ENCODE assay signal across 20 mouse cellular contexts in genomic region chr15:78451201-78451600, GRCm38 (mm10). TPM values are rescaled to one million over a fixed set of nuclear protein-coding genes. Genes with fewer than 3 reads are reported as not detected.
DNase-seq lines count a peak whose midpoint lies in the region; ATAC-seq and TF ChIP-seq lines count a peak whose summit lies in the region.
"Had no signal": no experiment of that assay in that cellular context is flagged by ENCODE, and none has a peak within 500 bp of the region (broad histone marks: within the 10 kb centered on the region; RNA-seq: fewer than 3 reads in every experiment).

No protein-coding gene starts in this region.

- no peaks in the 10 kb centered on the region; the same call in 1 of the 2 replicates for H3K79me2 ChIP-seq in MEL (ENCODE audit: control insufficient read depth, insufficient read depth, low read length, poor library complexity)

- no peak for TF ChIP-seq RAD21 in MEL (IDR thresholded peaks at IDR 0.05; ENCODE audit: low read depth, low read length)

- 75% methylated on average over 2 of the region's 2 CpGs for WGBS in intestine, embryonic 15.5 days

- TF ChIP-seq EP300 in MEL (IDR thresholded peaks at IDR 0.05; ENCODE audit: low read depth in 1 of 2, low read length in 2 of 2): no peak

- peak; percentile 45 for DNase-seq in adrenal gland, postnatal 14 days
- DNase-seq in adrenal gland, postnatal 36 days: no peak
- peak; percentile 33 for DNase-seq in MEL (ENCODE audit: low read depth, low spot score)
- no peak for DNase-seq in lung, postnatal 25 days (ENCODE audit: low spot score)
- DNase-seq: adrenal gland, adult 8-10 months; cerebellum, adult 2 months; cerebellum, postnatal 10 days; gastrocnemius, postnatal 10 days; heart, adult 18-20 months; heart, postnatal 36 days; kidney, adult 18-20 months had no signal

- H3K9ac ChIP-seq in MEL (ENCODE audit: control insufficient read depth, low read depth, low read length, poor library complexity, severe bottlenecking): no peak overlapping the region
- no peak overlapping the region for H3K9ac ChIP-seq in intestine, embryonic 15.5 days
- H3K9ac ChIP-seq: forebrain, embryonic 12.5 days; heart, embryonic 13.5 days; hindbrain, embryonic 12.5 days had no signal

- H3K4me2 ChIP-seq in intestine, embryonic 15.5 days (replicated peaks): no peak overlapping the region
- H3K4me2 ChIP-seq: forebrain, embryonic 12.5 days; heart, embryonic 13.5 days; hindbrain, embryonic 12.5 days had no signal

- TF ChIP-seq CTCF in MEL (IDR thresholded peaks at IDR 0.05 in 2 of 3, conservative IDR thresholded peaks at IDR 0.05 in 1 of 3; ENCODE audit: control insufficient read depth in 1 of 3, insufficient read depth in 1 of 3, low read depth in 2 of 3, low read length in 3 of 3, poor library complexity in 1 of 3, severe bottlenecking in 1 of 3): no peak
- no peak for TF ChIP-seq CTCF in embryonic fibroblast, embryonic 13.5 days (IDR thresholded peaks at IDR 0.05; ENCODE audit: borderline replicate concordance, insufficient read depth, low read length)

- TF ChIP-seq POLR2A in MEL (IDR thresholded peaks at IDR 0.05; ENCODE audit: control insufficient read depth in 1 of 2, insufficient read depth in 1 of 2, low read depth in 1 of 2, low read length in 2 of 2, poor library complexity in 1 of 2): no peak
- no peak for TF ChIP-seq POLR2A in embryonic fibroblast, embryonic 13.5 days (IDR thresholded peaks at IDR 0.05; ENCODE audit: low read depth, low read length)

- H3K9me3 ChIP-seq in megakaryocyte, embryonic 14.5 days: no peaks in the 10 kb centered on the region
- H3K9me3 ChIP-seq in MEL (replicated peaks; ENCODE audit: insufficient read depth, low read length): no peaks in the 10 kb centered on the region
- H3K9me3 ChIP-seq in intestine, embryonic 15.5 days: no peaks in the 10 kb centered on the region
- H3K9me3 ChIP-seq: forebrain, embryonic 12.5 days; heart, embryonic 13.5 days; hindbrain, embryonic 12.5 days had no signal

- ATAC-seq in megakaryocyte, adult 5-6 weeks (ENCODE audit: poor library complexity, severe bottlenecking): no peak
- no peak for ATAC-seq in intestine, embryonic 15.5 days
- ATAC-seq: forebrain, embryonic 16.5 days; hindbrain, embryonic 16.5 days had no signal

- no peak overlapping the region for H3K27ac ChIP-seq in MEL (ENCODE audit: control insufficient read depth, low read depth, low read length)
- H3K27ac ChIP-seq in embryonic fibroblast, embryonic 13.5 days (ENCODE audit: insufficient read depth, low read length): peak overlapping the region; percentile 88; the same call in 1 of the 2 replicates
- no peak overlapping the region for H3K27ac ChIP-seq in intestine, embryonic 15.5 days
- H3K27ac ChIP-seq: forebrain, embryonic 12.5 days had no signal

- peaks cover 84% of the 10 kb centered on the region for H3K4me1 ChIP-seq in megakaryocyte, embryonic 14.5 days
- H3K4me1 ChIP-seq in MEL (ENCODE audit: control insufficient read depth in 1 of 2, insufficient read depth in 2 of 2, low read length in 2 of 2): peaks cover 3 to 24% of the 10 kb centered on the region in 2 experiments; a peak in 2 of 4 replicates
- H3K4me1 ChIP-seq in embryonic fibroblast, embryonic 13.5 days (ENCODE audit: control insufficient read depth, insufficient read depth, low read length): peaks cover 9% of the 10 kb centered on the region; the same call in 1 of the 2 replicates
- peaks cover 11% of the 10 kb centered on the region; the same call in 1 of the 2 replicates for H3K4me1 ChIP-seq in intestine, embryonic 15.5 days (replicated peaks)

- H3K27me3 ChIP-seq in megakaryocyte, embryonic 14.5 days (replicated peaks): peaks cover 15% of the 10 kb centered on the region
- no peaks in the 10 kb centered on the region for H3K27me3 ChIP-seq in MEL (ENCODE audit: control insufficient read depth in 1 of 2, insufficient read depth in 2 of 2, low read length in 2 of 2)
- no peaks in the 10 kb centered on the region for H3K27me3 ChIP-seq in intestine, embryonic 15.5 days (replicated peaks)
- H3K27me3 ChIP-seq: heart, embryonic 13.5 days; hindbrain, embryonic 12.5 days had no signal

- H3K36me3 ChIP-seq in megakaryocyte, embryonic 14.5 days (replicated peaks; ENCODE audit: low read length): no peaks in the 10 kb centered on the region
- H3K36me3 ChIP-seq in MEL (ENCODE audit: control insufficient read depth in 1 of 2, insufficient read depth in 2 of 2, low read length in 2 of 2): peaks cover 0 to 6% of the 10 kb centered on the region in 2 experiments; a peak in 2 of 4 replicates
- H3K36me3 ChIP-seq in intestine, embryonic 15.5 days: no peaks in the 10 kb centered on the region
- H3K36me3 ChIP-seq: forebrain, embryonic 12.5 days; heart, embryonic 13.5 days; hindbrain, embryonic 12.5 days had no signal

- H3K4me3 ChIP-seq in megakaryocyte, embryonic 14.5 days (replicated peaks): peak overlapping the region; percentile 5
- H3K4me3 ChIP-seq in MEL (ENCODE audit: control insufficient read depth in 1 of 2, insufficient read depth in 1 of 2, low read depth in 2 of 2, low read length in 2 of 2): no peak overlapping the region
- H3K4me3 ChIP-seq in embryonic fibroblast, embryonic 13.5 days (ENCODE audit: insufficient read depth, low read length): no peak overlapping the region
- H3K4me3 ChIP-seq in intestine, embryonic 15.5 days (replicated peaks): no peak overlapping the region
- H3K4me3 ChIP-seq: forebrain, embryonic 12.5 days; heart, embryonic 13.5 days; hindbrain, embryonic 12.5 days had no signal

TF ChIP-seq in MEL, 35 proteins besides CTCF, POLR2A, EP300 and RAD21 (continues in another document):
- no peak for TF ChIP-seq JUND (IDR thresholded peaks at IDR 0.05; ENCODE audit: low read depth, low read length)

RNA-seq across cellular contexts. Expression of gene Tmprss6, which starts 17.2 kb away (rescaled TPM):
- total RNA-seq in adrenal gland, postnatal 14 days (2021): 2.9 and 37.6 TPM in 2 replicates
- total RNA-seq in adrenal gland, postnatal 36 days (2021): 1 to 10 TPM; 1.2 to 2.3 TPM
- polyA plus RNA-seq in megakaryocyte, embryonic 14.5 days (2012; ENCODE audit: insufficient read depth, low replicate concordance): not detected in 2 replicates
- total RNA-seq in megakaryocyte, adult 5-6 weeks (2015): not detected in 2 replicates
- not detected in 2 replicates for total RNA-seq in megakaryocyte, adult 5-6 weeks (2017)
- 0.12 and 0.33 TPM in 2 replicates for total RNA-seq in MEL (2012; rRNA removed)
- under 1 TPM in 1 of 2 experiments, not detected in 1; 0.11 TPM for polyA plus RNA-seq in MEL (2012; ENCODE audit: insufficient read depth in 1 of 2, insufficient read length in 2 of 2, low read depth in 1 of 2, low replicate concordance in 2 of 2, missing spikeins in 1 of 2)
- polyA plus RNA-seq in embryonic fibroblast, embryonic 13.5 days (2011; ENCODE audit: insufficient read length, low read depth, missing spikeins): not detected in 2 replicates
- 0.39 and 0.54 TPM in 2 replicates for polyA plus RNA-seq in intestine, embryonic 15.5 days (2015; fragmentation: Nextera tagmentation; extraction: Ambion mirVana)
- total RNA-seq: heart, adult 18-20 months; heart, postnatal 36 days had no signal

RNA-seq across cellular contexts. Expression of gene Kctd17, which starts 22.8 kb away (rescaled TPM):
- 83.4 and 88.8 TPM in 2 replicates for total RNA-seq in adrenal gland, postnatal 14 days (2021)
- total RNA-seq in adrenal gland, postnatal 36 days (2021): 10 to 100 TPM; 78.2 to 96.3 TPM
- polyA plus RNA-seq in megakaryocyte, embryonic 14.5 days (2012; ENCODE audit: insufficient read depth, low replicate concordance): 9.6 TPM in 1 of 2 replicates, not detected in the other
- 8.7 and 9.5 TPM in 2 replicates for total RNA-seq in megakaryocyte, adult 5-6 weeks (2015)
- total RNA-seq in megakaryocyte, adult 5-6 weeks (2017): 5.2 and 9.6 TPM in 2 replicates
- total RNA-seq in MEL (2012; rRNA removed): not detected in 2 replicates
- polyA plus RNA-seq in MEL (2012; ENCODE audit: insufficient read depth in 1 of 2, insufficient read length in 2 of 2, low read depth in 1 of 2, low replicate concordance in 2 of 2, missing spikeins in 1 of 2): not detected
- 90.6 and 110 TPM in 2 replicates for polyA plus RNA-seq in embryonic fibroblast, embryonic 13.5 days (2011; ENCODE audit: insufficient read length, low read depth, missing spikeins)
- 28.7 and 31.0 TPM in 2 replicates for polyA plus RNA-seq in intestine, embryonic 15.5 days (2015; fragmentation: Nextera tagmentation; extraction: Ambion mirVana)

RNA-seq across cellular contexts. Expression of gene Il2rb, which starts 43.9 kb away (rescaled TPM):
- total RNA-seq in adrenal gland, postnatal 14 days (2021): 0.41 and 4.2 TPM in 2 replicates
- total RNA-seq in adrenal gland, postnatal 36 days (2021): 1 to 10 TPM in 1 of 2 experiments, under 1 TPM in 1; 0.76 to 1.4 TPM
- not detected in 2 replicates for polyA plus RNA-seq in megakaryocyte, embryonic 14.5 days (2012; ENCODE audit: insufficient read depth, low replicate concordance)
- 7.0 and 10.5 TPM in 2 replicates for total RNA-seq in megakaryocyte, adult 5-6 weeks (2015)
- 5.4 and 9.4 TPM in 2 replicates for total RNA-seq in megakaryocyte, adult 5-6 weeks (2017)
- 0.04 TPM in 1 of 2 replicates, not detected in the other for total RNA-seq in MEL (2012; rRNA removed)
- not detected for polyA plus RNA-seq in MEL (2012; ENCODE audit: insufficient read depth in 1 of 2, insufficient read length in 2 of 2, low read depth in 1 of 2, low replicate concordance in 2 of 2, missing spikeins in 1 of 2)
- polyA plus RNA-seq in embryonic fibroblast, embryonic 13.5 days (2011; ENCODE audit: insufficient read length, low read depth, missing spikeins): 0.25 TPM in 1 of 2 replicates, not detected in the other
- 1.2 and 1.4 TPM in 2 replicates for polyA plus RNA-seq in intestine, embryonic 15.5 days (2015; fragmentation: Nextera tagmentation; extraction: Ambion mirVana)
- polyA plus RNA-seq: forebrain, embryonic 12.5 days; forebrain, embryonic 16.5 days had no signal

RNA-seq across cellular contexts. Expression of gene Mpst, which starts 45.0 kb away (rescaled TPM):
- total RNA-seq in adrenal gland, postnatal 14 days (2021): 43.6 and 57.0 TPM in 2 replicates
- 10 to 100 TPM; 38.8 to 57.7 TPM for total RNA-seq in adrenal gland, postnatal 36 days (2021)
- polyA plus RNA-seq in megakaryocyte, embryonic 14.5 days (2012; ENCODE audit: insufficient read depth, low replicate concordance): 68.5 and 128 TPM in 2 replicates
- 3.8 and 5.9 TPM in 2 replicates for total RNA-seq in megakaryocyte, adult 5-6 weeks (2015)
- total RNA-seq in megakaryocyte, adult 5-6 weeks (2017): 12.9 and 24.2 TPM in 2 replicates
- 38.6 and 38.7 TPM in 2 replicates for total RNA-seq in MEL (2012; rRNA removed)
- polyA plus RNA-seq in MEL (2012; ENCODE audit: insufficient read depth in 1 of 2, insufficient read length in 2 of 2, low read depth in 1 of 2, low replicate concordance in 2 of 2, missing spikeins in 1 of 2): 10 to 100 TPM in 1 of 2 experiments, not detected in 1; 86.7 TPM
- polyA plus RNA-seq in embryonic fibroblast, embryonic 13.5 days (2011; ENCODE audit: insufficient read length, low read depth, missing spikeins): 9.6 and 13.3 TPM in 2 replicates
- 2.6 and 3.1 TPM in 2 replicates for polyA plus RNA-seq in intestine, embryonic 15.5 days (2015; fragmentation: Nextera tagmentation; extraction: Ambion mirVana)

RNA-seq across cellular contexts. Expression of gene Tst, which starts 45.5 kb away (rescaled TPM):
- total RNA-seq in adrenal gland, postnatal 14 days (2021): 167 and 212 TPM in 2 replicates
- 100 to 1,000 TPM; 276 to 330 TPM for total RNA-seq in adrenal gland, postnatal 36 days (2021)
- 1.6 and 6.3 TPM in 2 replicates for polyA plus RNA-seq in megakaryocyte, embryonic 14.5 days (2012; ENCODE audit: insufficient read depth, low replicate concordance)
- 9.8 and 10.4 TPM in 2 replicates for total RNA-seq in megakaryocyte, adult 5-6 weeks (2015)
- total RNA-seq in megakaryocyte, adult 5-6 weeks (2017): 3.3 and 8.8 TPM in 2 replicates
- 34.8 and 36.3 TPM in 2 replicates for total RNA-seq in MEL (2012; rRNA removed)
- polyA plus RNA-seq in MEL (2012; ENCODE audit: insufficient read depth in 1 of 2, insufficient read length in 2 of 2, low read depth in 1 of 2, low replicate concordance in 2 of 2, missing spikeins in 1 of 2): 10 to 100 TPM in 1 of 2 experiments, not detected in 1; 29.5 TPM
- 3.5 and 5.0 TPM in 2 replicates for polyA plus RNA-seq in embryonic fibroblast, embryonic 13.5 days (2011; ENCODE audit: insufficient read length, low read depth, missing spikeins)
- polyA plus RNA-seq in intestine, embryonic 15.5 days (2015; fragmentation: Nextera tagmentation; extraction: Ambion mirVana): 33.4 and 45.0 TPM in 2 replicates

Comparison
In these comparisons a context has a peak if more than half of its experiments do, and no peak if none do; other contexts are left out.
1. DNase-seq: peak in adrenal gland, postnatal 14 days (single experiment) and MEL (single experiment); none in adrenal gland, postnatal 36 days (0 of 2) and lung, postnatal 25 days (single experiment).